Mouse (Mus musculus): ENCODE data around the gene Crygf. TPM values are rescaled to one million over a fixed set of nuclear protein-coding genes. Genes with fewer than 3 reads are reported as not detected.

Crygf gene
- not detected for polyA plus RNA-seq (2014; fragmentation: Illumina TruSeq; extraction: RNeasy Lipid Tissue Mini Kit (QIAGEN cat#74804); ENCODE audit: insufficient read depth, low read depth, low replicate concordance)

DNA sequence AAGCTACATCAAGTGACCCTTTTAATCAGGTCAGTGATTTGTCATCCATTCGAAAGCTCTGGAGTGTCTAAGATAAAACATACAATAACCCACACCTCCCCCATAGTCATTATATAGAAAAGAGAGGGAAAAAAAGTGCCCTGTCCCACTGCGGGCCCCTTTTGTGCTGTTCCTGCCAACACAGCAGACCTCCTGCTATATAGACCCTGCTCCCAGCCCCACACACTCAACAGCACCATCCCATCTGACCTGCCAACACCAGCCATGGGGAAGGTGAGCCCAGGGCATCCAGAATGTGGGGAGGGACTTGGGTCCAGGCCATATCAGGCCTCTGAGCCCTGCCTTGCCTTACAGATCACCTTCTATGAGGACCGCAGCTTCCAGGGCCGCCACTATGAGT, at the start of gene Crygf:
Gene Crygf (plus strand): TSS at position 227 of the 400 bp plus-strand sequence.

Other genes starting within 250 kb of the Crygf start
- gene Map2, start 248.8 kb downstream of the Crygf start, polyA plus RNA-seq (2014; fragmentation: Illumina TruSeq; extraction: RNeasy Lipid Tissue Mini Kit (QIAGEN cat#74804); ENCODE audit: insufficient read depth, low read depth, low replicate concordance): 2.2 TPM

Measured in lung, adult 10 weeks (tissue).